Mouse (Mus musculus) erythroblast, adult 5-6 weeks (primary cell): ENCODE results near the gene Gucy1b1. TPM values are rescaled to one million over a fixed set of nuclear protein-coding genes. Genes with fewer than 3 reads are reported as not detected.

Experiments
- total RNA-seq, 2 experiments: library from RNA; stranded (forward) in 1 of 2; stranded (reverse) in 1 of 2; fragments of 150-400 nt in 1 of 2; fragments of 200-764, 138-1000 nt in 1 of 2; gene quantifications; 2 replicates each; pipeline versions ENCODE4 v1.2.3 to v1.2.4; 2015 to 2017; ENCODE audit warnings: low replicate concordance in 2 of 2

Gucy1b1 gene
- total RNA-seq, 2 experiments from 2014 or later = 8.5 TPM; not detected in 1

Other genes with a start within 250 kb of the Gucy1b1 start
- gene Ctso, start 142.1 kb downstream of the Gucy1b1 start, total RNA-seq (2015; ENCODE audit: low replicate concordance) = 3.7 and 5.6 TPM in 2 replicates
- 0.84 and 7.1 TPM in 2 replicates for gene Ctso, start 142.1 kb downstream of the Gucy1b1 start, total RNA-seq (2017; ENCODE audit: low replicate concordance)
- gene Tdo2, start 98.5 kb downstream of the Gucy1b1 start, total RNA-seq (2015; ENCODE audit: low replicate concordance) = not detected in 2 replicates
- not detected in 2 replicates for gene Tdo2, start 98.5 kb downstream of the Gucy1b1 start, total RNA-seq (2017; ENCODE audit: low replicate concordance)
- gene Asic5, start 92.4 kb downstream of the Gucy1b1 start, total RNA-seq (2015; ENCODE audit: low replicate concordance) = not detected in 2 replicates
- not detected in 2 replicates for gene Asic5, start 92.4 kb downstream of the Gucy1b1 start, total RNA-seq (2017; ENCODE audit: low replicate concordance)
- 0.21 TPM in 1 of 2 replicates, not detected in the other for gene Gucy1a1, start 71.1 kb upstream of the Gucy1b1 start, total RNA-seq (2015; ENCODE audit: low replicate concordance)
- not detected in 2 replicates for gene Gucy1a1, start 71.1 kb upstream of the Gucy1b1 start, total RNA-seq (2017; ENCODE audit: low replicate concordance)